Mouse (Mus musculus) testis, postnatal 14 days (tissue): ENCODE results near the gene Tspan31.

Experiments used
- DNase-seq: peaks from one replicate; pipeline ENCODE4 v3.0.0; 2021; ENCODE audit warnings: low spot score

Gene Tspan31

DNA sequence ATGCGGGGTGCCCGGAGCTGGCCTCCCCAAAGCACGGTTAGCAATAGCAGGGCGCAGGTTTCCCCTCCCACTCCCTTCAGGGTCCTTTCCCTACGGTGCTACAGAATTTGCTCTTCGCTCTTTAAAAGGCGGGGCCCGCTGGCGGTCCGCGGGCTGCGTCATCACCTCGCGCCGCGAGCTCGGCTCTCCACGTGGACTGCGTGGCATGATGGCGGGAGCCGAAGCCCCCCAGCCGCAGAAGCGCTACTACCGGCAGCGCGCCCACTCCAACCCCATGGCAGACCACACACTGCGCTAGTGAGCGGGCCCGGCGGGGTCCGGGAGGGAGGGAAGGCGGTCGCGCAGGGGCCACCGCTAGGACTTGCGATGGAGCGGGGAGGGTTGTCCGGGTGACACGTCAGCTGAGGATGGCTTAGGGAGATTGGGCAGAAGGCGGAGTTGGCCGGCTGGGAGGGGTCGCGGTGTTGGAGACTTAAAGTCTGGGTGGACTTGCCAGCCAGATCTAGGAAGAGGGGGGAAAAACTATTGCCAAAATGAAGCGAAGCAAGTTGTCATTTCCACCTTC, 28.2 kb downstream of the Tspan31 start:
- peak; percentile 90 for DNase-seq

DNA sequence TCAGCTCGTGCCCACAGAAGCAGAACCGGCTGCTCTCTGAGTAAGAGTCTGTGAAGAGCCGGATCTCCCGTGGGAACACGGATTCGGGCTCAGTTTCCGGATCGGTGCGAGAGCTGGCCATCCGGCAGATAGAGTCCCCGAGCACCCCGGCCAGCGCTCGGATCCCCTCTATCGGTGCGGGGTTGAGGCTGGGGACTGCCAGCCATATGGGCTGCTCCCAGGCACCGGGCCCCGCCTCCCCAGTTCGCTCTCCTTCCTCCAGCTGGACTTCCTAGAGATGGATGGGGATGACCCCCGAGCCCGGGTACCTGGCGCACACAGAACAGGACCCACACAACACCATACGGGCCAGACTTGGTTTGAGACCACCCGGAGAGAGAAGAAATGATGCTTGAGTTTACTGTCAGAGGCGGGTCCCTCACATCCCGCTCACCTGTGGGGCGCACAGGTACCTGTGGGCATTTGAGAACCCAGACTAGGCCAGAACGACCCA, 28.7 kb downstream of the Tspan31 start, which contains the start of the genes Mettl1 and Eef1akmt3:
Gene Mettl1 (plus strand): TSS at position 141 of the 493 bp plus-strand sequence.
Gene Eef1akmt3 (minus strand): TSS at position 240 of the 493 bp plus-strand sequence.
- DNase-seq: peak; percentile 51

DNA sequence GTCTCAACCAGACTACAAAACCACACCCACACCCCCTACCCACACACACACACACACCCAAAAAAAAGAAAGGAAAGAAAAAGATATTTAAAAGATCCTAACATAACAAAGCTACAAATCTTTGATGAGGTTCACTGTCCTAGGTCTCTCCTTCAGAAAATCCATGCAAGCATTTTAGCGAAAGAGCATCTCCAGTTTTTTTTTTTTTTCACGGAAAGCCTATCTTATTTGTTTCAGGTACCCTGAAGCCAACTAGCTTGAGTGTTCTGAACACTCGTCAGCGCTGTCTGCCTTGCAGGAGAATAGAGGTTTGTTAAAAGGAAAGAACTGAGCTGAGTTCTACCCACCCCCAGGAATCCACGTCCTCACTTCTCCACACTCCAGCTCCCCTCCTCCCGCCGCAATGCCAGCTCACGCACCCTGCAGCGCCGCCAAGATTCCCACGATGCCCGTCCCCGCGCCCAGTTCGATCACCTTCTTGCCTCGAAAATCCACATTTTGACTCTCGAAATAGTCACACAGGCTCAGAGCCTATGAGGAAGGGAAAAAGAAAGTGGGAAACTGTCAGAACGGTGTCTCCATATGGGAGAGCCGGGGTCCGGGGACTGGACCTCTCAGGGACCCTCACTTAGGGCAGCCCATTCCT, 29.4 kb downstream of the Tspan31 start:
- DNase-seq: no peak

DNA sequence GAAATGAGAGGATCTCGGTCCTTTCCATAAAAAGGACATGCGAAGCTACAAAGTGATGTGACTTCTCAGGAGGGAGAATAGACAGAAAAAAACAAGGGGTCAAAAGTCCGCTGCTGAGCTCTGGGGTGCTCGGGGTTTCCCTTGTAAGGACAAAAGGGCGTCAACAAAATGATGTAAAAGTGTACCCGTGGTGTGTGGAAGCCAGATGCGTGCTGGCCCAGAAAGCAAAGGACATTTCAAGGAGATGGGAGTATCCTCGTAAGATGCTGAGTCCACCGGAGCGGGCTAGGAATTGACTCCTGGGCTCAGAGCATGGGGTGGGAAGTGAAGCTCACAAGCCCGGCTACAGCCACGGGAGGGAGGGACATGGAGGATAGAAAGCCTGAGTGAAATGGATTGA, 32.4 kb downstream of the Tspan31 start:
- DNase-seq: no peak

DNA sequence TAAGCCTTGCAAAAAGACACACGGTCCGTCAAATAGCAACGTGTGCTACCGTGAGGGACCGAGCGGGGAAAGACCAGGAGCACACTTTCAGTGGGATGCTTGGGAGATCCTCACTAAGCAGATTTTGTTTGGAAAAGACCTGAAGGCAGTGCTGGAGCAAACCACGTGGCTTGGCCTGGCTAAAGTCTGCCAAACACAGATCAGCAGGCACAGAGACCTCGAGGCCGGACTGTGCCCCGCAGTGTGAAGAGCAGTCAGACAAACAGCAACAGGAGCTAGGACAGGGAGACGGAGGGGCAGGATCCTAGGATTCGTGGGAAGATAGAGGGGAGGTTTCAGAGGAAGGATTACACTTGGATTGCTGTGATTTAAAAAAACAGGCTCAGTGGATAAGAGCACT, 33.8 kb downstream of the Tspan31 start:
- DNase-seq: no peak

DNA sequence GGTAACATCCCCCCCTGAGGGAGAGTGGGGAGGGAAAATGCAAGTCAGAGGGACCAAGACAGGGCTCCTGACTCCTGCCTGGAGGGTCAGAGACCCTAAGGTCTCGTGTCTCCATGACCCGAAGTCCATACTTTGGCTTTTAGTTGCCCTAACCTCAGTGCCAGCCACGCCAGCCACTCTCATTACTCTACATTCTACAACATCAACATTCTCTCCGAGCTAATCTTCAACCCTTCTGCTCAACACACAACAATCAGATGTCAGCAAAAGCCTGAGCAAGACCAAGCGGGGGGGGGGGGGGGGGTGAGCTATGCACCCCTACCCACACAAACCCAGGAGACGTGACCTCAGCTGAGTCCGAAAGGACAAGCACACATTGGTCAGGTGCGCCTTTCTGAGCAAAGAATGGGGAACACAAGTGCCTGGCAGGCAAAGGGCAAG, 36.7 kb downstream of the Tspan31 start:
- DNase-seq: no peak

DNA sequence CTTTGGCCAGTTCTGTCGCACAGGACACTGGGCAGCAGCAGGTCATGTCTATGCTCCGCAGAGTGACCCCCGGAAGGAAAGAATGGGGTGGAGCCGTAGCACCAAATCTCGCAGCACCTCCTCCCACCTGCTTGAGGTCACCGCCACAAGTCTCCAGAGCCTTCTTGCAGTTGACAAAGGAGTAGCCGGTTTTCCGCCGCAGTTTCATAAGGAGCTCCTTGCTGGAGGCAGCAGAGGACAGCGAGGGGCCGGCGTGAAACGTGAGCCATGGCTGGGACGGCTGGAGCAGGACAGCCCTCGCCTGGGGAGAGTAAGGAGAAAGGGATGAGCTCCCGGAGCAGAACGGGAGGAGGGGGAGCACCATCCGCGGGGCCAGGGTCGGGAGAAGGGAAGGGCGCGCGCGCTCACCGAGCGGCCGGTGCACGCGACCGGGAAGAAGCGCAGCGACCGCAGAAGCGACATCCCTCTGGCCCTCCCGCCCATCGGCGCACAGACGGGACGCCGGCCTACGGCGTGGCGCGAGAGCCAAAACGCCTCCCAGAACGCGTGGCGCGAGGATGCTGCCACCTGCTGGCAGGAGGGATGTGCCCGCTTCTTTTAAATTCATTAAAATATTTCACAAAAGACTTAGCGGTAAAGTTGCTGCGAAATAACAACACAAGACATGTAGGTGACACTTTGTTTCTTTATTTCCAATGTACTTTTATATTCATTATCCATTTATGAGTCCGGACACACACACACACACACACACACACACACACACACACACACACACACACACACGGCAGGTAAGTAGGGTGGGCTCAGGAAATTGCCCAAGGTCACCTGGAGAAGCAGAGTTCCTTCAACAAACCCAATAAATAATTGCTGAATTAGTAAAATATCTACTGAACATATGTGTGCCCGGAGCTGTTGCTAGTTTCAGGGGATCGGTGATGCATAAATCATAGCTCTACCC, 39.4 kb downstream of the Tspan31 start, which contains the start of gene Tsfm:
Gene Tsfm (minus strand): TSS at position 505 of the 961 bp plus-strand sequence.
- peak; percentile 88 for DNase-seq

DNA sequence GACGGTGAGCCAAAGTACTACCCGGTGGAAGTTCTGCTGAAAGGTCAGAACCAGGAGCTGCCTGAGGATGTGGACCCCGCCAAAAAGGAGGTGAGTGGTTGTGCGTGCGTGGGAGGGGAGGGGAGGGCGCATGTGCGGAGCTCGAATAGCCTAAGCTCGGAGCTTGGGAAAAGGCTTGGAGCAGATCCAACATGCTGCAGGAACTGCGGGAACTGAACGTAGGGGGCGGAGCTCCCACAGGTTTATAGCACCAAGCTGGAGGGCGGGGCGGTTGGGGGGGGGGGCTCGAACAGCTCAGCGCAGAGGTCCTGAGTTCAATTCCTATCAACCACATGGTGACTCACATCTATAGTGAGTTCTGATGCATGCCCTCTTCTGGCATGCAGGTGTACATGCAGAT, 51.6 kb downstream of the Tspan31 start:
- DNase-seq: no peak
